Mouse (Mus musculus) brain, embryonic 18.5 days (tissue): ENCODE measurements around the gene Prr9.

ENCODE experiments used
- DNase-seq: peaks from one replicate; pipeline ENCODE4 v3.0.0-alpha.2; 2012; ENCODE audit warnings: low read depth, low spot score

Prr9 gene

DNA sequence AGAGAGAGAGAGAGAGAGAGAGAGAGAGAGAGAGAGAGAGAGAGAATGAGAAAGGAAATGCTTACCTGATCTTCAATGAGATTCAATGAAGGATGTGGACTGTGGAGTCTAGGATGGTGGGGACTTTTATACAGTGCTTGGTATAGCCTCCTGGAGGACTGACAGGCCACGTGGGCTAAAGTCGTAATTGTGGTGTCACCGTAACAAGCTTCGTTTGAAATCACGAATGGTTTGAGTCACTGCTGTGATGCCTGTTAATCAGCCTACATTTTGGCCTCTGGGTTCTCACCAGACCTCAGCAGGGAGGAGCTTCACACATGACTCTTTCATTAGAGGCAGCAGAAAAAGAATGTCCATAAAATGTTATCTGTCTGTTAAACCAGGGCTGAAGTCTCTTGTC, at the start of gene Prr9:
Gene Prr9, minus strand, starts transcription at position 101 of the 400 bp plus-strand sequence.
- no peak for DNase-seq

DNA sequence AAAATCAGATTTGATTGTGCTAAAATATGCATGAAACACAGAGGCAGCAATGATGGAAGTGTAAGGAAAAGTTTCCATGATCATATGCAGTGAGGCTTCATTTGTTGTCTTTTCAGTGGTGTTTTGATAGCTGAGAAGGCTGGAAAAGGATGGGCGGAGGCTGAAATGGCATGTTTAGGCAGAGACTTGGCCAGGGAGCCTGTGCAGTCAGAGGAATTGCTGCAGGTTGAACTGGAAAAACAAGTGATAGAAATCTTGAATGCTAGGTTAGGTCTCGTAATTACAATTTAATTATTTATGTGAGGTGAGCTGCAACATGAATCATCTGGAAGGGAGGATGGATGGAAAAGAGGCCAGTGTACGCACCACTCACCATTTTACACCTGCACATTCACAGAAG, 46.1 kb upstream of the Prr9 start:
- DNase-seq: no peak

DNA sequence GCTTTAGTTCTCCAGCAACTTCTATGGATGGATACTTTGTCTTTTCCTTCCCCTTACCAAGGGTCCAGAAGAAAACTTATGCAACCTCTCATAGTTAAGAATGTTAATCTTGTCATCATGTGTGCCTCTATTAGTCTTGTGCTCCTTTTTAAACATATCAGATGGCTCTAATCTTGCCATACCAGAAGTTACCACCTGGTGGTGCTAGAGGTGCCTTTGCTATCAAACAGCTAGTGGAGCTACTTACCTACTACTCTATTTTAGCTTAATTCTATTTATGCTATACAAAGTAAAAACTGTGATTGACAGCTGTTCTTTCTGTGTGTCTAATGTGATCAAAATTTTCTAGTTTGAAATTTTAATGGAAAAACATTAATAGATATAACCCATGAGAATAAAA, 29.6 kb upstream of the Prr9 start:
- peak; percentile 28 for DNase-seq

DNA sequence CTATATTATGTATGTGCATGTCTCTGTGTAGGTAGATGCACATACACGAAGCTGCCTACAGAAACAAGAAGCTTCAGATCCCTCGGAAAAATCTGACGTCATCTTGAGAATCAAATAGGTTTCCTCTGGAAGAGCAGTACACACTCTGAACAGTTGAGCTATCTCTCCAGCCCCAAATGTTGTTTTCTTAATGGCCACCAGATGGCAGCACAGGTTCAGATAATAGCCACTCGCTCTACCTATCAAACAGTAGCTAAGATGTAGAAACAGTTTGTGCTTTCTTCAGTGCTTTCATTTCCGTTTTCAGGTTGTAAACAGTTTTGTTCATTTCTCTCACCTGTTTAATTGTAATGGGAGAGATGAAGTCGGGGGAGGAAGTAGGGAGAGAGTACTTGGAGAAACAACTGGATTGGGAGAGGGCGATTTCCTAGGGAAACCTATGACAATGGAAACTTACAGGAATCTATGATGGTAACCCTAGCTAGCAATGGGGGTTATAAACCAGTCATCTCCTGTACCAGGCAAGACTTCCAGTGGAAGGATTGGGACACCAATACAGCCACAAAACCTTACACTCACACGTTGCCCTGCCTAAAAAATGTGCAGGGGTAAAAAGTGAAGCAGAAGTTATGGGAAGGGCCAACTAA, 27.0 kb upstream of the Prr9 start:
- peak; percentile 54 for DNase-seq

- no peak for DNase-seq
These were observed 24.2 kb upstream of the Prr9 start for GRCm38 (mm10) chr3:92147913-92148312.

- no peak for DNase-seq
These were observed 23.7 kb upstream of the Prr9 start for GRCm38 (mm10) chr3:92147420-92147819.

DNA sequence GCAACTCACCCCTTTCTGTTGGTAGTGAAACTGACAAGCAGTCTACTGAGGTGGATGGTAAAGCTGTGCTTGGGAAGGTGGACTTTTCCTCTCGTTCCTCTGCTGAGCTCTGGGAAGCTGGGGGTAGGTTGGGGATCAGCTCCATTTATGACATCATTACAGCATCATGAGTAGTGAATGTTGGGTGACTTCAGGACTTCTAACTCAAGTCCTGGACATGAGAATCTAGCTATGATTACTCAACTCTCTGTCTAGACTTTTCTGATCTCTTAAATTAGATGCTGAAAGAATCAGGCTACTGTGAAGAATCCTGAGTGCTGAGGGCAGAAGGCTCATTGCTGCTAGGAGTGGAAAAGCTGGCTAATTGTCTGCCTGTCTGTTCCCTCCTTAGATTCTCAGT, 18.9 kb upstream of the Prr9 start, which contains the start of gene Lelp1:
Gene Lelp1, minus strand, starts transcription at position 101 of the 400 bp plus-strand sequence.
- no peak for DNase-seq

DNA sequence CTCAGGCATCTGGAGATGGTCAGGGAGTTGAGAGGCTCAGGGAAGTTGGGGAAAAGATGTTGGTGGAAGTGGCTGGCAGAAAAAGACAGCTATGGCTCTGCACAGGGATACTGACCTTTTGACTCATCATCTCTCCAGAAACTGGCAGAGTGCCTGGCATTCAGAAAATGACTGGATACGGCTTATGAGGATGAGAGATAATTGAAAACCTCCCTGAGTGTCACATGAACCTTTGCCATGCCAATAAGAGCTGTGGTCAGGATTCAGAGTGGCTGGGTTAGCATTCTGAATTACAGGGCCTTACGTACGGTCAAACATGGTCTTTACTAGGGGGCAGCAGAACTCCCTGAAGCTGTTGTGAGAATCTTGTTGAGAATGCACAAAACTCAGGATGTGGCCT, 2.8 kb downstream of the Prr9 start:
- no peak for DNase-seq

GRCm38 (mm10) chr3:92117930-92118329, 5.8 kb downstream of the Prr9 start:
- no peak for DNase-seq

DNA sequence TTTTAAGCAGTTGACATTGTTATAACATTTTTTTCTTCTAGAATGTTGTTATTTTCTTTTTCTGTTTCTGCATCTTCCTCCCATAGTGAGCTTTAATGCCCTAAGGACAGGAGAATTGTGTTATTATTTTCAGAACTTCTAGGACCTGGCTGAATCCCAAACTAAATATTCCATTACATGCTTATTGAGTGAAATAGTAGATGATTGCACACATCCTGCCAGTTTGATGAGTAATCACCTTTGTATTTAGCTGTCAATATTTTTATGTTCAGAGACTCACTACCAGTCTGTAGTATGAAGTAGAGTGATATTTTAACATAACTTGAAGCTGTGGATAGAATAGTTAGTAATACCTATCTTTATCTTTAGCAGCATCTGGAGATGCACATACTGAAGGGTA, 12.2 kb downstream of the Prr9 start:
- DNase-seq: no peak

DNA sequence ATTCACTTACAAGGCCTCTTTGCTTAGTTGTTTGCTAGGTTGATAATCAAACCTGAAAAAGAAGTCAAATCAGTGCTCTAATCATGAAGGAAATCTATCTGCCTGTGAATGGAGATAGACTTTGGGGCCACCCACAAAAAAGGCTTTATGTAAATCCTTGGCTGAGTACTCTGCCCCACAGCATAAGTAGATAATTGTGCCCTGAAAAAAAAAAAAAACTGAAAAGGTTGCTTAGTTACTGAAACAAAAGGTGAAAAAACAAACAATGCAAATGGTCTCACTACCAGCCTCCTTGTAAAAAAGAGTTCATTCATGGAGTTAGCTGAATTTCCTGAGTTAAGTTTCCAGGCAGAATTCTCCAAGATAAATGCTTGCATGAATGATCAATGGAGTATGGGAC, 13.0 kb downstream of the Prr9 start:
- DNase-seq: no peak

- DNase-seq: no peak
These were observed 17.2 kb downstream of the Prr9 start for GRCm38 (mm10) chr3:92106582-92106981.

GRCm38 (mm10) chr3:92083042-92083441, 40.7 kb downstream of the Prr9 start, which contains the start of gene Lor:
Gene Lor (minus strand): TSS chr3:92083142.
- DNase-seq: no peak

GRCm38 (mm10) chr3:92081285-92081931, 42.3 kb downstream of the Prr9 start:
- no peak for DNase-seq

DNA sequence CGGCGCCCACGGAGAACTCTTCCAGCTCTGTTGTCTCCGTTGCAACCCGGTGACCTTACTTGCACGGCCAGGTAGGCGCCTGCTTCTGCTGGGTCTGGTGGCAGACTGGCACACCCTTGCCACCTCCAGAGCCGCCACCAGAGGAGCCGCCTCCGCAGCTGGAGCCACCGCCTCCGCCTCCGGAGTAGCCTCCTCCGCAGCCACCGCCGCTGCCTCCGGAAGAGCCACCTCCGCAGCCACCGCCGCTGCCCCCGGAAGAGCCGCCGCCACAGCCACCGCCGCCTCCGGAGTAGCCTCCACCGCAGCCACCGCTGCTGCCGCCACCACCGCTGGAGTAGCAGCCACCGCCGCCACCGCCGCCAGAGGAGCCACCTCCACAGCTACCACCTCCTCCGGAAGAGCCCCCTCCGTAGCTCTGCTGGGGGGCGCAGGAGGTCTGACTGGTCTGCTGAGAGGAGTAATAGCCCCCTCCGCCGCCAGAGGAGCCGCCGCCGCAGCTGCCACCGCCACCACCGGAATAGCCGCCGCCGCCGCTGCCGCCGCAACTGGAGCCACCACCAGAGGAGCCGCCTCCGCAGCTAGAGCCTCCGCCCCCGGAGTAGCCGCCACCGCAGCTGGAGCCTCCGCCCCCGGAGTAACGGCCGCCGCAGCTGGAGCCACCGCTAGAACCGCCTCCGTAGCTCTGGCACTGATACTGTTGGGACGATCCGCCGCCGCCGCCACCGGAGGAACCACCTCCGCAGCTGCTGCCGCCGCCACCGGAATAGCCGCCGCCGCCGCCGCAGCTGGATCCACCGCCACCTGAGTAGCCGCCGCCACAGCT, 43.1 kb downstream of the Prr9 start:
- DNase-seq: no peak
